Mouse (Mus musculus) hindbrain, embryonic 14.5 days (tissue): ENCODE results near the gene Rpusd1. TPM values are rescaled to one million over a fixed set of nuclear protein-coding genes. Genes with fewer than 3 reads are reported as not detected.

Source experiments
- ATAC-seq: fragments of 200-750 bp; cut with Nextera tagmentation; 2 replicates; pipeline ENCODE4 v1.8.0; 2017; ENCODE audit warnings: moderate number of reproducible peaks, mild to moderate bottlenecking, moderate TSS enrichment, moderate library complexity; ENCODE audit not compliant: low FRiP score
- DNase-seq: peaks from one replicate; pipeline ENCODE4 v3.0.0-alpha.2; 2015; ENCODE audit warnings: low spot score
- H3K27ac ChIP-seq: fragments of 300-500 bp; sonication (generic); 2 replicates; pipeline ENCODE4 v1.5.1; 2014; ENCODE audit warnings: mild to moderate bottlenecking, moderate library complexity
- H3K27me3 ChIP-seq: fragments of 300-500 bp; sonication (generic); 2 replicates; pipeline ENCODE4 v1.6.1; 2014; ENCODE audit warnings: mild to moderate bottlenecking, low read length, mixed read lengths; ENCODE audit not compliant: control insufficient read depth, insufficient read depth
- H3K36me3 ChIP-seq: fragments of 300-500 bp; sonication (generic); replicated peaks from 2 replicates; pipeline ENCODE4 v1.6.1; 2014; ENCODE audit not compliant: control insufficient read depth, insufficient read depth
- H3K4me1 ChIP-seq: fragments of 300-500 bp; sonication (generic); replicated peaks from 2 replicates; pipeline ENCODE4 v1.6.1; 2014; ENCODE audit warnings: antibody characterized with exemption, low read length, mixed read lengths; ENCODE audit not compliant: control insufficient read depth, insufficient read depth
- H3K4me2 ChIP-seq: fragments of 300-500 bp; sonication (generic); replicated peaks from 2 replicates; pipeline ENCODE4 v1.6.1; 2014; ENCODE audit warnings: mild to moderate bottlenecking, moderate library complexity
- H3K4me3 ChIP-seq: fragments of 300-500 bp; sonication (generic); replicated peaks from 2 replicates; pipeline ENCODE4 v1.5.1; 2014; ENCODE audit warnings: mild to moderate bottlenecking, low read length
- H3K9ac ChIP-seq: fragments of 300-500 bp; sonication (generic); 2 replicates; pipeline ENCODE4 v1.6.1; 2014
- H3K9me3 ChIP-seq: fragments of 300-500 bp; sonication (generic); 2 replicates; pipeline ENCODE4 v1.6.1; 2016; ENCODE audit warnings: low read length; ENCODE audit not compliant: control insufficient read depth
- WGBS: fragments of 180-500 bp; shearing (Covaris S2); extraction: QIAGEN DNeasy Blood & Tissue Kit; methylation state at CpG from one replicate; pipeline ENCODE4 v1.1.7; 2014; 5-methylcytosine and 5-hydroxymethylcytosine counted together
- polyA plus RNA-seq: library from polyadenylated mRNA; unstranded; fragments of >200 nt; fragmentation: Nextera tagmentation; extraction: Ambion mirVana; gene quantifications from 2 replicates; pipeline ENCODE4 v1.2.1, GENCODE M21; 2014

The Rpusd1 gene
- polyA plus RNA-seq, result 21.8 and 22.8 TPM in 2 replicates

DNA sequence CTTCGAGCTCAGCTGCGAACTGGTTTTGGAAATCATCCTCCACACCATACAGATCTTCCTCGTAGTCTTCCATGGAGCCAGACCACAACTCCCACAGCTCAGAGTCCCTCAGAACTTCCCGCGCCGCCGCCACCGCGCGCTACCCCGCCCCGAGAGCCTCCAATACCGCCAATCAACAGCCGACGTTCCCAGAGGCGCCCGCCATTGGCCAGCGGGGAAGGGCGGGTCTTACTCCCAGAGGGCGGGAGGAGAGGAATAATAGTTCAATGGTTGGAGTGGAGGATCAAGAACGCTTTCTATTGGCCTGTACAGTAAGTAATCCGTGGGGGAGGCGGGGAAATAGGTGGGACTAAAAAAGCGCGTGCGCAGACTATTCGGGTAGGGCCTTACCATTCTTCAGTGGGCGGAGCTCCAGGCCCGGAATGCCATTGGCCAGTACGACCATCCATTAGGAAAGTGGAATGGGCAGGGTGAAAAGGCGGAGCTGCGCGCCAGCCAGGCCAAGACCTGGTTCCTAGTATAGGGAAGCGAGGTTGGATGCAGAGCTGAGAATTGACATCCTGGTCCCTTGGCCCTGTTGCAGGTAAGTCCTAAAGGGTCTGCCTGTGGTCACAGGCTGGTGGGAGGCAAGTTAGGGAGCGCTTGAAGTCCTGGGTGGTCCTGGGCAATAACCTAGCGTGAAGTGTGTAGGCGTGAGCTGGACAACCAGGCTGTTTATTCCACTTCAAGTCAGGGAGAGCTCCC is at the start of gene Rpusd1, which contains the start of gene Chtf18:
Gene Rpusd1 (plus strand): TSS at position 406 of the 744 bp plus-strand sequence.
Gene Chtf18 (minus strand): TSS at position 155 of the 744 bp plus-strand sequence.
- DNase-seq (peak; percentile 99), ATAC-seq (peak; percentile 98)
- under 1% methylated on average over 37 of the region's 37 CpGs for WGBS
- Histone ChIP-seq H3K27ac (no peak within 1 kb of the TSS), H3K9me3 (no peaks in the 10 kb centered on the region), H3K4me2 (peak within 1 kb of the TSS; percentile 62), H3K4me3 (peak within 1 kb of the TSS; percentile 63), H3K9ac (peak within 1 kb of the TSS; percentile 79), H3K36me3 (peaks cover 11% of the 10 kb centered on the region; the same call in 1 of the 2 replicates), H3K4me1 (peaks cover 13% of the 10 kb centered on the region), H3K27me3 (no peaks in the 10 kb centered on the region)

DNA sequence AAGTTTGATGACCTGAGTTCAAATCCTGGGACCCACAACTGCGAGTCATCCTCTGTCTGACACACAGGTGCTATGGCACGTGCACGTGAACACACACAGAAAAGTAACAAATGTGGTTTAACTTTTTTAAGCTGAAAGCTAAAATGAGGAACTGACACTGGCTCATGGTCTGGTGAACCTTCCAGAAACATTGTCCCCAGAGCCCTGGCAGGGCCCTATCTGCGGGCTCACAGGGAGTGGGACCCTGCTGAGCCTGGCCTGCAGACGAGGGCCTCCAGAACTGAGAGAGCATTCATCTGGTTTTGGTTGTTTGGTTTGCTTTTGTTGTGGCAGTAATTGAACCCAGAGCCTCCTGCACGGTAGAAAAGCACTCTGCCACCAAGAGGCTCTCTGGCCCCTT is 49.5 kb upstream of the Rpusd1 start:
- Histone ChIP-seq H3K36me3 (no peaks in the 10 kb centered on the region), H3K9me3 (no peaks in the 10 kb centered on the region), H3K27me3 (no peaks in the 10 kb centered on the region), H3K27ac (no peak overlapping the region), H3K4me3 (no peak overlapping the region), H3K4me2 (no peak overlapping the region), H3K4me1 (peaks cover 10% of the 10 kb centered on the region), H3K9ac (no peak overlapping the region)
- ATAC-seq (no peak), DNase-seq (no peak)
- WGBS, result 57% methylated on average over 6 of the region's 6 CpGs

DNA sequence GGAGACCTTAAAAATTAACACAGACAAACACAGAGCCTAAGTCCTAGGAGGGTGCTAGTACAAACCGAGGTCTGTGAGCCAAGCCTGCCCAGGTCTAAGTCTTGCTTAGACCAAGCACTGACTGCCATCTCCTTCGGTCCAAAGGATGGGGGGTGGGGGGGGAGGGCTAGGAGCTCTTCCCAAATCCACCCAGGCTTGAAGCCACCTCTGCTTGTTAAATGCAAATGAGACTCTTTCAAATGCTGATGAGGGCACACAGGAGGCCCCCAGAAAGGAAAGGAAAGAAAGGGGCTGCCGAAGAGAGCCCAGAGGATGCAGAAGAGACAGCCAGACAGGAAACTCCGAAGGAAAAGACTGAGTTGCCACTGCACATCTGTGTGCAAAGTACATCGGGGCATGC is 47.7 kb upstream of the Rpusd1 start:
- Histone ChIP-seq H3K27ac (no peak overlapping the region), H3K36me3 (no peaks in the 10 kb centered on the region), H3K9ac (no peak overlapping the region), H3K4me2 (no peak overlapping the region), H3K4me1 (peaks cover 10% of the 10 kb centered on the region), H3K4me3 (no peak overlapping the region), H3K27me3 (no peaks in the 10 kb centered on the region), H3K9me3 (no peaks in the 10 kb centered on the region)
- 5% methylated on average over 5 of the region's 5 CpGs for WGBS
- DNase-seq (no peak), ATAC-seq (no peak)

DNA sequence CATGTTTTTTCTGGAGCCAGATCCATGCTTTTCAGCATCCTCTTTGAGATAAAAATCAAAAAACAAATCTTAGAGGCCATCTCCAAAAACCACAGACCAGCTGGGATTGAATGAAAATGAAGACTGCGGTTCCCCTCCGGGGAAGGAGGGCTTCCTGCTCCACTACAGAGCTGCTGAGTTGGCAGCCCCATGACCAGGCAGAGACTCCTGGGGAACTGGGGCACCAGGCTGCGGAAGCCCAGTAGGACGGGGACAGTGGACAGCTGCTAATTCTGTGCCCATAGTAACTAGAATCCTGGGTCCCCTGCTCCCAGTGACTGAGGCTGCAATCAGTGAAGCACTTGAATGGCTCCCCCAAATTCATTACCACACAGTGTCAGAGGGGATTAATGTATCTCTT is 45.8 kb upstream of the Rpusd1 start:
- H3K4me1 ChIP-seq, result peaks cover 10% of the 10 kb centered on the region
- DNase-seq (no peak), ATAC-seq (no peak)
- H3K9me3 ChIP-seq, result no peaks in the 10 kb centered on the region
- H3K36me3 ChIP-seq, result no peaks in the 10 kb centered on the region
- H3K9ac ChIP-seq, result no peak overlapping the region
- H3K27me3 ChIP-seq, result no peaks in the 10 kb centered on the region
- no peak overlapping the region for H3K4me3 ChIP-seq
- 78% methylated on average over 4 of the region's 4 CpGs for WGBS
- H3K4me2 ChIP-seq, result no peak overlapping the region
- H3K27ac ChIP-seq, result no peak overlapping the region

DNA sequence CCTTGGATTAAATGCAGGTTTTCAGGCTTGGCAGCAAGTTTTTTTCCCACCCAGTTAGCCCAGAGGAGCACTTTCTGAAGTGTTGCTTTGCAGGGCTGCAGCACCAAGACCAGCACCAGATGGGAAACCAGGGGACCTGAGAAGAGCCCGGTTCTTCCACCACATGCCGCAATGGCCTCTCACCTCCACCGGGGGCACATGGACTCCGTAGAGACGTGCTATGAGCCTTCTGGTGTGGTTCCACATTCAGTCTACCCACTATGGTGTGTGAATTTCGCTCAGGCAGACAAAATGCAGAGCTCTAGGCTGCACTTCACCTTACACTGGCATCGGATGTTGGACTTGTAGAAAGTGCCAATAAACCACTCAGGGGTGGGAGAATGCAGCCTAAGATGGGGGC is 41.1 kb upstream of the Rpusd1 start:
- WGBS, result 48% methylated on average over 7 of the region's 7 CpGs
- Histone ChIP-seq H3K4me3 (no peak overlapping the region), H3K27ac (no peak overlapping the region), H3K9ac (no peak overlapping the region), H3K4me1 (no peaks in the 10 kb centered on the region), H3K9me3 (no peaks in the 10 kb centered on the region), H3K36me3 (no peaks in the 10 kb centered on the region), H3K4me2 (no peak overlapping the region), H3K27me3 (no peaks in the 10 kb centered on the region; the same call in 1 of the 2 replicates)
- DNase-seq (no peak), ATAC-seq (no peak)

DNA sequence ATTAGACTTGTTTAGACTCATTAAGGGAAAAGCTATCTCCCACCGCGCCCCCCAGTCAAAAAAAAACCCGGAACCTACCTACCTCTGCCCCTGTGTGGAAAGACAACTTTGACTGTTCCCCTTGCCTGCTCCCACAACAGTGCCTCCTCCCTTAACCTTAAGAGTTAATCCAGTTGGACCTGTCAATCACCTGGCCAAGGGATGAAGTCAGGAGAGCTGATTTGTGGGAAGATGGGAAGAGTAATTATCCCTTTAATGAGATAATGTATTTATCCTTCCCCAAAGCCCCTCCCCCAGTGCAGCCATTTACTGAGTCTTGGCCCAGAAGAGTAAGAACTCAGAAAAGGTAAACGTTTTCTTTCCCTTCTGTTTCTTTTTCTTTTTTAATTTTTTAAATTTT is 38.5 kb upstream of the Rpusd1 start:
- H3K36me3 ChIP-seq, result no peaks in the 10 kb centered on the region
- WGBS, result 81% methylated on average over 4 of the region's 4 CpGs
- no peak overlapping the region for H3K4me2 ChIP-seq
- H3K4me1 ChIP-seq, result no peaks in the 10 kb centered on the region
- no peaks in the 10 kb centered on the region; the same call in 1 of the 2 replicates for H3K27me3 ChIP-seq
- H3K9ac ChIP-seq, result no peak overlapping the region
- no peak overlapping the region for H3K4me3 ChIP-seq
- DNase-seq (no peak), ATAC-seq (no peak)
- H3K9me3 ChIP-seq, result no peaks in the 10 kb centered on the region
- no peak overlapping the region for H3K27ac ChIP-seq

DNA sequence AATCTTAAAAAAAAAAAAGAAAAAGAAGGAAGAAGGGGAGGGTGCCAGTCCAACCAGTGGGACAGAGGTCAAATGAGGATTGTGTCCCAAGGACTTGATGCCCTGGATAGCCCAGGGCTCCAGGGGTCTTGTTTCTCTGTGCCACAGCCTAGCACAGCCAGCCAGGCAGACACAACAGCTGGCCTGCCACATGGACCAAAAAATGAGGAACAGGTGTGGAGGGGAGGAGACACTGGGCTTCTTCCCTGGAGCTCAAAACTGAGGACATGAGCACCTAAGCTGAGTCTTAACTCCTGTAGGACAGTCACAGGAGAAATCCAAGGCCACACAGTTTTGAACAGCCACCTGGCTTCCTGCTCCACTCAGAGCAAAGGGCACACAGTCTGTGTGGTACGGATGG is 31.2 kb upstream of the Rpusd1 start:
- Histone ChIP-seq H3K27me3 (0 out of 2 replicates have a peak, but pooled peaks cover 5% of the 10 kb centered on the region), H3K4me2 (no peak overlapping the region), H3K36me3 (no peaks in the 10 kb centered on the region), H3K9me3 (no peaks in the 10 kb centered on the region), H3K27ac (no peak overlapping the region), H3K4me1 (no peaks in the 10 kb centered on the region), H3K9ac (no peak overlapping the region), H3K4me3 (no peak overlapping the region)
- DNase-seq (no peak), ATAC-seq (no peak)
- 48% methylated on average over 1 of the region's 1 CpGs for WGBS

DNA sequence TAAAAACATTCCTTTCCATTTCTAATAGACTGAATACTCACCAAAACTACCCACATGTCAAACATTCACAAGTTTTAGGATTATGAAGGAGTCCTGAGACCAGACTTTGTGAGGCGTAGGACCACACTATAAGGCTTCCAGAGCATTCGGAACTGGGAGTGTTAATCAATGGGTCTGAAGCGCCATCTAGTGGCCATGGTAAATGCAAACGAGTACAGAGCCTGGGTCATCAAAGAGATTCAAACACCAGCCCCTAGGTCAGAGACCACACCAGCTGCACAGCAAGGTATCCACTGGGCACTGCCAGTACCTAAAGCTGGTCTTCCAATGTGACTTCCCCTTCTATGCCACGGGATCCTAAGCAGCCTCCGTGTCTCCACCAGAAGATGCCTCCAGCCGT is 29.0 kb upstream of the Rpusd1 start:
- WGBS, result 9% methylated on average over 7 of the region's 7 CpGs
- DNase-seq, result peak; percentile 92

DNA sequence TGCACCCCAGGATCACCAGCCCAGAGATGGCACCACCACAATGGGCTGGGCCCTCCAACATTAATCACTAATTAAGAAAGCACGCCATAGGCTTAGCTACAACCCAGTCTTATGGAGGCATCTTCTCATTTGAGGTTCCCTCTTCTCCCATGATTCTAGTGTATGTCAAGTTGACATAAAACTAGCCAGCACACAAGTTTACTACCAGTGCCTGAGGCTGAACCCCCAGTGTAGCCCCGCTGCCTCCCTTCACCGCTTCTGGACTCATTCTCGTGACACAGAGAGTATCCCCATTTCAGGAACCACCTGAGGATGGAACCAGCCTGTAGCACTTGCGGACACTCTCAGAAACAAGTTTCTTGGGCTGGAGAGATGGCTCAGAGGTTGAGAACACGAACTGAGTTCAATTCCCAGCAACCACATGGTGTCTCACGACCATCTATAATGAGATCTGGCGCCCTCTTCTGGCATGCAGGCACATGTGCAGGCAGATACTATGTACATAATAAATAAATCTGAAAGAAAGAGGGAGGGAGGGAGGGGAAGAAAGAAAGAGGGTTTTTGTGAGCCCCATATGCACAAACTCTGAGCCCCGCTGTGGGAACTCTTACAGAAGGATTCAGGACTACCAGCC is 26.5 kb upstream of the Rpusd1 start:
- ATAC-seq (no peak), DNase-seq (no peak)
- H3K9ac ChIP-seq, result no peak overlapping the region
- 59% methylated on average over 9 of the region's 9 CpGs for WGBS
- H3K9me3 ChIP-seq, result no peaks in the 10 kb centered on the region
- H3K27me3 ChIP-seq, result 0 out of 2 replicates have a peak, but pooled peaks cover 5% of the 10 kb centered on the region
- H3K4me3 ChIP-seq, result no peak overlapping the region
- no peak overlapping the region for H3K27ac ChIP-seq
- no peaks in the 10 kb centered on the region for H3K4me1 ChIP-seq
- no peak overlapping the region for H3K4me2 ChIP-seq
- H3K36me3 ChIP-seq, result no peaks in the 10 kb centered on the region

More for the DNA sequence above, 29.0 kb upstream of the Rpusd1 start:
- H3K27ac ChIP-seq, result no peak overlapping the region
- no peaks in the 10 kb centered on the region for H3K9me3 ChIP-seq
- ATAC-seq, result no peak
- H3K4me3 ChIP-seq, result no peak overlapping the region
- H3K36me3 ChIP-seq, result no peaks in the 10 kb centered on the region
- H3K4me1 ChIP-seq, result no peaks in the 10 kb centered on the region
- no peak overlapping the region for H3K9ac ChIP-seq
- no peak overlapping the region for H3K4me2 ChIP-seq
- 0 out of 2 replicates have a peak, but pooled peaks cover 5% of the 10 kb centered on the region for H3K27me3 ChIP-seq
